Mouse (Mus musculus) lung, postnatal 0 days (tissue): ENCODE measurements around the gene Alppl2.

Experiments
- CTCF ChIP-seq: IDR thresholded peaks from 2 replicates; pipeline ENCODE4 v1.5.1; 2016; ENCODE audit warnings: antibody characterized with exemption, mild to moderate bottlenecking
- EP300 ChIP-seq: IDR thresholded peaks from 2 replicates; pipeline ENCODE4 v1.6.1; 2016; ENCODE audit warnings: antibody characterized with exemption, mild to moderate bottlenecking, control low read depth

- TF ChIP-seq CTCF (no peak), EP300 (no peak)
Observed at GRCm38 (mm10) chr1:87050700-87051099, 39.0 kb downstream of the Alppl2 start.
